Mouse (Mus musculus) gastrocnemius, adult 2 months (tissue): ENCODE measurements around the gene Gcsam. TPM values are rescaled to one million over a fixed set of nuclear protein-coding genes. Genes with fewer than 3 reads are reported as not detected.

Experiments used
- DNase-seq: peaks from one replicate; pipeline ENCODE4 v3.0.0; 2022
- H3K27ac ChIP-seq: fragments of 200-600 bp; 2 replicates; pipeline ENCODE4 v1.8.1; 2022; ENCODE audit warnings: mild to moderate bottlenecking
- H3K4me3 ChIP-seq: fragments of 200-600 bp; 2 replicates; pipeline ENCODE4 v1.8.1; 2022; ENCODE audit warnings: mild to moderate bottlenecking, moderate library complexity
- CTCF ChIP-seq: fragments of 200-600 bp; IDR thresholded peaks from 2 replicates; pipeline ENCODE4 v1.8.1; 2022; ENCODE audit warnings: antibody characterized with exemption, mild to moderate bottlenecking, moderate library complexity
- intact Hi-C: fragments of 180-260 bp; cut with DNase I; formaldehyde crosslinking; loops from one replicate; pipeline ENCODE4 v1.15.1; 2025
- total RNA-seq, 2 experiments: library from RNA; stranded (reverse); gene quantifications; 2 replicates each; pipeline ENCODE4 v1.2.3; 2021

Gene Gcsam
- total RNA-seq, 2 experiments from 2014 or later: not detected

DNA sequence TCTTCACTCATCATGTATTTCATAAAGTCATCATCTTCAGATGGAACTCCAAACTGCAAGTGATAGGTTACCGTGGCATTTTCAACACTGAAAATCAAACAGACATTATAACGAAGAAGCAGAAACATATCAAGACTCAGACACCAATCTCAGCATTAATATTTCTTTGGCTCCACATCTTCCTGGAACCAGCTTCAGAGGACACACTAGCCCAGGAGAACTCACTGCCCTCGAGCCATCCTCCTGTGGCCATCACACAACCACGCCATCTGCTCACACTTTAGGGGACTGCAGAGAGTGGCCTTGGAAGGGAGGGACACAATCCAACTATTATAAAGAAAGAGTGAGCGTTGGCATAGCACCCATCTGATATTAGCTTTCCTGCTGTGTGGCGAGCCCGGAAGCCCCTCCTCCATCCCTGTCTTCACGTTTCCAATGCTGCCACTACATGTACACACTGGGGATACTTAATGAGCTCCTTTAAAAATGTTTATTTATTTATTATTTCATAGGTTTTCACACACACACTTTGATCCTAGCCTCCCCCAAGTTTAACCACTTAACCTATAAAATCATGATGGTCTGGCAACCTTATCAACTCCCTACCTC lies 19.4 kb downstream of the Gcsam start:
- Histone ChIP-seq H3K4me3 (no peak overlapping the region), H3K27ac (no peak overlapping the region)
- TF ChIP-seq CTCF: no peak
- no peak for DNase-seq
- intact Hi-C loops: loop anchor here (1.0 kb wide), 1 partner anchor 46 kb away; no protein-coding TSS in a partner anchor

DNA sequence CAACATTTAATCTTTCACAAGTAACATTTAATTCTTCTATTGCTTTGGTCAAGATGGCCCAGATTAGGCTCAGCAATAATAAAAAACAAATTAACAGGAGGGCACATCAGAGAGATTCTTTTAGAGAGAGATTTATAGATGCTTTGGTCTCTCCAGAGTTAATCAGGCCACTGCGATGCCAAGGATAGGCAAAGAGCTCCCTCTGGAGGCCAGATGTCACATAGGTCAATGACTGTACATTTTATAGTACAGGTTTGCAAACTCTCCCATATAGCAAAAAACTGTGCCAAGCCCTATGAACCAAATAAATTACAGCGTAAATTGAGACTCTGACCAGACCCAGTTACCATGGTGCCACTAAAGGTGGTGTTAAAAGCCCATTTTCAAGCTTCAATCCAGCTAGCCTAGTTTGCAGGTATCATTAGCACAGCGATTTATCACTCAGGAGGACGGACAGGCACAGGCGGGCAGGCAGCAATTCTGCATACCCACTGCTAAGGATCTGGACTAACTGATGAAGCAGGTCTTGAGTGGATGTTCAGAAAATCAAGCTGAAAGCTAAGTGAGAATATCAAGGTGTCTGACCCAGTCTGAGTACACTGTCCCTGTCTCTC lies 20.3 kb downstream of the Gcsam start:
- peak; percentile 54 for DNase-seq
- Histone ChIP-seq H3K4me3 (no peak overlapping the region), H3K27ac (no peak overlapping the region)
- peak; percentile 92 for TF ChIP-seq CTCF
- intact Hi-C loops: loop anchor here (1.0 kb wide), 1 partner anchor 47 kb away; no protein-coding TSS in a partner anchor

DNA sequence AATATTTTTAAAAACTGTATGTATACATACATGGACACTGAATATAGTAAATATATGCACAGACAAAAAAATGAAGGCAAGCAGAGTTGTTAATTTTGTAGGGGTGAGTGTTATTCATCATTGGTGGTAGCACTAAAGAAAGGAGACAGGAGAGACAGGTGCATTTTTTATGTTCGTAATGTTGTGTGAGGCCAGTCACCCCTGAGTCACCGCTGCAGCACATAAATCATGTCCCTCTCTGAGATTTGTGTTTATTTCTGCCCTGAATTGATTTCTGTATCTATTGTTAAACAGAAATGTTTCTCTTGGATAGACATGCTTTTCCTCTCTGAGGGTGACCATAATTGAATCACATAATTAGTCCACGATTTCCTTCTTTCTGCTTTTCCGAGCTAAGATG lies 22.2 kb downstream of the Gcsam start:
- DNase-seq: no peak
- no peak overlapping the region for H3K4me3 ChIP-seq
- TF ChIP-seq CTCF: no peak
- intact Hi-C loops: no loop called here
- no peak overlapping the region for H3K27ac ChIP-seq

DNA sequence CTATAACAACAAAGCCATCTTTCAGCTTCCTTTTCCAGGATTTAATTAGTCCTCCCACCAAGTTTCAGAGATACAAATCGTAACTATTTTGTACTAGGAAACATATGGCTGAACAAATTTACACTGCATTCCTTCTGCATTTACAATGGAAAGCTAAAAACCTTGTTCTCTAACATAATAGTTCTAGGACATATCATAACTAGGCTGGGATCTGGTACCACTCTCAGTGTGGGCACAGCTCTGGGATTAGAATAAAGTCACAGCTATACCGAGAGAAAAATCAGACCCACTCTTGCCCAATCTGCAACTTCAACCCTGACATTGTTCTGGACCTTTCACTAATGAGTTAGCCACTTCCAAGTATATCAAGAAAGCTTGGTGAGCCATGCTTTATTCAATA lies 25.6 kb downstream of the Gcsam start:
- TF ChIP-seq CTCF: no peak

DNA sequence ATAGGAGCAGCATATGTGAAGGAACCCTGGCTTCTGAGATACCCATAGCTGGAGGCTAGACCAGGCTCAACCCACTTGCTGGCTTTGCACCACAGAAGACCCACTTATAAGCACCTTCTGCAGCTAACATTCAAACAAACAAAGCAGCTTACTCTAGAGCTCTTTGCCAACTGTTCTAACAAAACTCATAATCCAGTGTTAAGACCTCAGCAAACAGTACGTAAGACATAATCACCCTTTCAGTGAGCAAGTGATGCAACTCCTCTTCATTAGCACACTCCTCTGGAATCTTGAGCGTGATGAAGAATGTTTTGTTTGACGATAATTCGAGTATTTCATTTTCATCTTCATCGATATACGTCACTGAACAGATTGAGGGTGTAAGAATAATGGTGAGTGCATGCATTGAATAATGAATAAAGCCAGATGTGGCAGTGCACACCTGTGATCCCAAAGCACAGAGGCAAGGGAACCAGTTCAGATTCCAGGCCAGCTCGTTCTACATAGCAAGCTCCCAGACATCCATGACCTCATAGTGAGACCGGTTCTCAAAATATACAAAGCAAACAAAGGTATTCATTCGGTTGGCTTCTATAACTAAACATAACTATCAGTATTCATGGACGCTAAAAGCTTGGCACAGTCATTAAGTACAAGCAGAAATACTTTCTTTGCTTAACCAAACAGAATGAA lies 30.0 kb downstream of the Gcsam start:
- TF ChIP-seq CTCF: no peak
- no peak overlapping the region for H3K27ac ChIP-seq
- no peak overlapping the region for H3K4me3 ChIP-seq
- no peak for DNase-seq
- intact Hi-C loops: no loop called here

More for the DNA sequence above, 25.6 kb downstream of the Gcsam start:
- no peak overlapping the region for H3K4me3 ChIP-seq
- intact Hi-C loops: no loop called here
- H3K27ac ChIP-seq: no peak overlapping the region
- DNase-seq: no peak

DNA sequence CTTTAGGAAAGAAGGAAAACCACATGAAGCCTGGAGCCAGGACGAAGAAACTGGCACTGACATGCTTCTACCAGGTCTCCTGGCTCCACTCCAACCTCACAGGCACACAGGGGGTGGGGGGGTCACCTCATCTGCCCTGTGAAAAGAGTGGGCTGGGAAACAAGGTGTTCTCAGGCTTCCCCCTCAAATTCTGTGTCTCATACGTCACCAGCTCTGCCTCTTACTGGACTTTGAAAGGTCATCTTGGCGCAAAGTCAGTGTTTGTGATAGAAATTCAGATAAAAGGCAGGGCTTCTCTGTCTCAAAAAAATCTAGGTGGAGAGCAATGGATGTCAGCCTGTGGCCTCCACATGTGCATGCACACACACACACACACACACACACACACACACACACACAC lies 31.1 kb downstream of the Gcsam start:
- DNase-seq: no peak
- intact Hi-C loops: no loop called here
- no peak for TF ChIP-seq CTCF
- Histone ChIP-seq H3K4me3 (no peak overlapping the region), H3K27ac (no peak overlapping the region)

DNA sequence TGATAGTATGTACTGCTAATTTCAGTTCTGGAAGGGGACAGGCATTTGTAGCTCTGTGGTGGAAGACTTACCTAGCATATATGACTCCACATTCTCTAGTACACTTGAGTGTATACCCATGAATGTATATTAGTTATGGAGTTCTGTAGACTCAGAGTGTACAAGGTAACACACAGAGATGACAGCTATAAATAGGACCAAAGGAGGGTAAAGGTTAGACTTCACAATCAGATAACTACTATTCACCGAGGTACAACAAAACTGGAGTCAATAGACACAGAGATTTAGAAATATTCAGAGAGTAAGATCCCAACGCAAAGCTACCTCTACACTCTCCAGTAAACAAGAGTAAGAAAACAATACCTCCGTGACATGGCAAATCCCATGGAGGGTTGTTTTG lies 33.8 kb downstream of the Gcsam start:
- no peak overlapping the region for H3K27ac ChIP-seq
- TF ChIP-seq CTCF: no peak

DNA sequence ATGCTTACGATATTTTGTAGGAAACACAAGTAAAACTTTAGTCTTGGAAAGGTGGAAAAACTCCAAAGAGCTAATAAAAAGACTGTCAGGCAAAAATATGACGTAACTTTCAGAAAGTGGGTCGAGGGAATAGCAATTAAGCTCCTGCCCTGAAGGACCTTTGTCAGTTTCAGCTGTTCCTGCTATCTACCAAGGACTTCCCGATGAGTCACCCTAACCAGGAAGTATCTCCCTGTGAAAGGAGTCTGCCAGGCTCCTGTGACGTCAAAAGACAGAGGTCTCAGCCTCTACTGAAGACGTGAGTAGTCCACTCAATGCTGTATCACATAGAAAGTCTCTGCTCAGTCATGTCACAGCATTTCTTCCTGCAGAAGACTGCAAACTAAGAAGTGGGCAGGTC lies 34.2 kb downstream of the Gcsam start:
- TF ChIP-seq CTCF: no peak
- H3K27ac ChIP-seq: no peak overlapping the region
- H3K4me3 ChIP-seq: no peak overlapping the region
- peak; percentile 30 for DNase-seq
- intact Hi-C loops: no loop called here

More for the DNA sequence above, 33.8 kb downstream of the Gcsam start:
- intact Hi-C loops: no loop called here
- H3K4me3 ChIP-seq: no peak overlapping the region
- DNase-seq: no peak

DNA sequence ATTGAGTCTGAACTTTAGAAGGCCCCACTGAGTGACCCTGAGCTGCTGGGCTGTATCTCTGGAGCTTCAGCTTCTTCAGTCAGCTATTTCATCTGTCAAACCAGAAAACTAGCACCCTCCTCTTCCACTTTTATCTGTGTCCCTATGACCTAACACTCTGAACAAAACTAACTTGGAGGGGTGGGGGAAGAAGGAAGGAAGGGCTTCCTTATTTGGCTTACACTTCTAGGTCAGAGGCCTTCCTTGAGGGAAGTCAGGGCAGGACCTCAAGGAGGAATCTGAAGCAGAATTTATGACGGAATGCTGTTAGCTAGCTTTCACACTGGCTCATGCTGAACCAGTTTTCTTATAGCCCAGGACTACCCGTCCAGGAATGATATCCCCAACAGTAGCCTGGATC lies 41.3 kb downstream of the Gcsam start:
- no peak for DNase-seq
- Histone ChIP-seq H3K27ac (no peak overlapping the region), H3K4me3 (no peak overlapping the region)
- intact Hi-C loops: no loop called here
- TF ChIP-seq CTCF: no peak

DNA sequence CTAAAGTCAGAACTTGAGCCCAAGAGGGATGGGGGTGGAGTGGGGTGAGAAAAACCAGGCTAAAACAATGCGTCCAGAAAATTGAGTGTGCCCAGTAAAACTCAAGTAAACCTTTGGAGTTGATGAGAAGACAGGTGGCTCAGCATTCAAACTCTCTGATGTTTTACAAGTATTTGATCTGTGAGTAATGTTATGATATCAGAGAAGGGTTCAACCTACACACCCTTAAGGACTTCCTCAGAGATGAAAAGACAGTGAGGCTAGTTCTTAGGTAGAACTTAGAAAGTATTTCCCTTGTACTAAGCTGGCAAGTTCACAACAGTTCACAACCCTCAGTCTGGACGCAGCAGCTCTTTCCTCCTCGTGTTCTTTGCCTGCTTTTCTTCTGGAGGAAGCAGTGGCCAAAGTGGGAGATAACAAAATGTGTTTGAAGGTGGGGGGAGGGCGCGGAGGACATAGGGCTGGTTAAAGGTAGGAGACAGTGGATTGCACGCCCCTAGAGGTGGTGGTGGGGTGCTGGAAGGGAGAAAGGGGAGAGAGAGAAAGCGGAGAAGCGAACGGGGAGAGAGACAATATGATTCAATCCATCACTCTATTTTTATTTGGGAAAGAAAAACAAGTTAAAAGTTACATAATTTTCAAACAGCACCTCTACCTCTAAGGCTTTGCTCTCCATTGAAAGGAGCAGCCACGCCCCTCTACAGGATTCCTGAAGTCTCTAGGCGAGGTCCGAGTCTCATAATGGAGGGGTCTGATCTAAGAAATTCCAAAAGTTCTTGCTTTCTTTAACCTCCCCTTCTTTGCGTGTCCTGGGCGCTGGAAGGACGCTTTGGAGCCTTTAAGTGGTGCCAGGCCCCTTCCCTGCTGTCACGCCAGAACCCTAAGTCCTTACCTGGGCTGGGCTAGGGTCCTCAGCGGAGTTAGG lies 43.1 kb downstream of the Gcsam start:
- Histone ChIP-seq H3K27ac (no peak overlapping the region), H3K4me3 (peak overlapping the region; percentile 56)
- no peak for TF ChIP-seq CTCF
- DNase-seq: no peak
- intact Hi-C loops: no loop called here

DNA sequence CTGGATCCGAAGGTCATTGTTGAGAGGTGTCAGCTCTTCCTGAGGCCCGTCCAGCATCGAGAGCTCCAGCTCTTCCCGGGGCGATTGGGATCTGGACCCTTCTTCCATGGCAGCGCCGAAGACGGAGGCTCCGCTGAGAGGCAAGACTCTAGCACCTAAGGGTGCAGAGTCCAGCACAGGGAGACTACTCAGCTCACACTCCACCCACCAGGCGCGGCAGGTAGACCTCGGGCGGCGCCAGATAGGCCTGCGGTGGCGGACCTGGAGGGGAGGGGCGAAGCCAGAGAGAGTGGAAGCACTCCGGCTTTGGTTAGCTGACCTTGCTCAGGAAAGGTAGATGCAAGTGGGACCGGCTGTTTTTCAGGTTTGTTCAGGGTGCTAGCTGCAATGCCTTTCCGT lies 43.8 kb downstream of the Gcsam start, which contains the start of gene BC016579:
BC016579 (minus strand) TSS at position 135 of the 399 bp plus-strand sequence.
- Histone ChIP-seq H3K4me3 (peak within 1 kb of the TSS; percentile 56), H3K27ac (no peak within 1 kb of the TSS)
- TF ChIP-seq CTCF: no peak
- intact Hi-C loops: no loop called here
- no peak for DNase-seq

DNA sequence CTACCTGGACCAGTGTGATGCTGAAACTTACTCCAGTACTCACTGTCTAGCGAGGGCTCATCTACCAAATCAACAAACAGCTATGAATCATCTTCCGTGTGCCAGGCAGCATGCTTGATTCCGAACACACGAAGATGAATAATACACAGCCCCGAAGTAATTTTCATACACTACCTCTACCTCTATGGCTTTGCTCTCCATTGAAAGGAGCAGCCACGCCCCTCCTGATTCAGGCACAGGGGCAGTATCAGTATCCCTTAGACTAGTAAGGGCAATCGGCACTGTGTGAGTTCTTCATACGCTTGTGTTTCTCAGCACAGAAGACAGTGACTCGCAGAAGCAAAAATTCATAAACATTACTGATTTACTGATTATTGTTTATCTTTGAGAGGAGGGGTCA lies 44.3 kb downstream of the Gcsam start:
- TF ChIP-seq CTCF: no peak
- no peak overlapping the region for H3K27ac ChIP-seq
- intact Hi-C loops: no loop called here
- no peak overlapping the region for H3K4me3 ChIP-seq
- DNase-seq: no peak
